Mouse (Mus musculus): Measurements from ENCODE around the gene Pagr1a. TPM values are rescaled to one million over a fixed set of nuclear protein-coding genes. Genes with fewer than 3 reads are reported as not detected.

Gene Pagr1a
- polyA plus RNA-seq, 1 experiment from 2014 or later, result 45.6 TPM

DNA sequence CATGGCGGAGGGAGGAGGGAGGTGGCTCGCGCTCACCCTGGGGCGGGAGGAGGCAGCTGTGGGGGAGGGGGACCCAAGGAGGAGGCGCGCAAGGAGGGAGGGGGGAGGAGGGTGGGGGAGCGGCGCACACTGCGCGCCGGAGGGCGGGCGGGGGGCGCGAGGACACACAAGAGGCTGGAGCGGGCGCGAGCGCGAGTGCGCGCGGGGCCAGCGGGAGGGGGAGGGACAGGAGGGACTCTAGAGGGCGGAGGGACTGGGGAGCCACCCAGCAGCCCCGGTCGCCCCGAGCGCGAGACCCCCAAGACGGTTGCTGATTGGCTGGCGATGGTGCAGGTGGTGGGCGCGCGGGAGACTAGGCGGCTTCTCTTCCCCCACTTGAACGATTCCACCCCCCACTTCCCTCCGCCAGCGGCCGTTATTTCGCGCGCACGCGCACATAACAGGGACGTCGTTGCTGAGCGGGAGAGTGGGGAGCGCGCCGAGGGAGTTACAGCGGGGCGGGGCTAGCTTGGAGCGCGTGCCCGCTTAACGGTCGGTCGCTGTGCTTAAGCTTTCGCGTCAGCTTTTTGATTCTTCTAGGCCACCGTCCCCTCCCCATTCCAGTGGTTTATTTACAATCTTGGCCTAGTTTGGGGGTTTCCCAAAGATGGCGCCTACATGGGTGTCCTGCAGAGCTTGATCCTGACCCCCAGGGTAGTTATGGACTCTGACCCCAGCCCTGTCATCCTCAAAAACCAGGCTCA lies 10.0 kb upstream of the Pagr1a start, which contains the start of gene Maz:
Gene Maz (minus strand): TSS at position 54 of the 743 bp plus-strand sequence.
- ATAC-seq (replicated peaks; ENCODE audit: low FRiP score) (peak; percentile 83), DNase-seq (ENCODE audit: low spot score) (peak; percentile 99)
- peak within 1 kb of the TSS; percentile 99 for H3K4me2 ChIP-seq
- H3K9me3 ChIP-seq (ENCODE audit: control insufficient read depth, low read length), result no peaks in the 10 kb centered on the region
- no peaks in the 10 kb centered on the region for H3K27me3 ChIP-seq (replicated peaks; ENCODE audit: control insufficient read depth, insufficient read depth, low read length)
- H3K36me3 ChIP-seq (ENCODE audit: control insufficient read depth, insufficient read depth, low read length), result peaks cover 56% of the 10 kb centered on the region
- H3K9ac ChIP-seq (ENCODE audit: low read depth, low read length), result peak within 1 kb of the TSS; percentile 100
- H3K27ac ChIP-seq (ENCODE audit: low read depth, low read length), result peak within 1 kb of the TSS; percentile 100
- WGBS, result under 1% methylated on average over 39 of the region's 63 CpGs
- H3K4me1 ChIP-seq (replicated peaks; ENCODE audit: control insufficient read depth, insufficient read depth, low read length), result peaks cover 43% of the 10 kb centered on the region
- peak within 1 kb of the TSS; percentile 99 for H3K4me3 ChIP-seq (ENCODE audit: low read depth, low read length)

DNA sequence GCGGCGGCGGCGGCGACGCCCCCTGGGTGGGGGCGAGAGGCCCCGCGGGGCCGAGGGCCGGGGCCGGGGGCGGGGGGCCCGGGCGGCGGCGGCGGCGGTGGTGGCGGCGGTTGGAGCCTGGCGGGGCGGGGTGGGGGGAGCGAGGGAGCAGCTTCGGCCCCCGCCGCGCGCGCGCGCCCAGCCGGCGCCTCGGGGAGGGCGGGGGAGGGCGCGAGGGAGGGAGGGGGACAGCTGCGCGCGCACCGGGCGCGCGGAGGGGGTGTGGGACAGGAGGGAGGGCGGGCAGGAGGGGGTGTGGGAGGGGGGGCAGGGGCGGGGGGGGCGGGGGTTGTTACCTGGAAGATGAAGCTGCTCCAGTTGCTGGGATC lies 9.4 kb upstream of the Pagr1a start:
- Histone ChIP-seq H3K9me3 (ENCODE audit: control insufficient read depth, low read length) (no peaks in the 10 kb centered on the region), H3K4me2 (peak overlapping the region; percentile 99), H3K27ac (ENCODE audit: low read depth, low read length) (peak overlapping the region; percentile 100), H3K9ac (ENCODE audit: low read depth, low read length) (peak overlapping the region; percentile 100), H3K4me3 (ENCODE audit: low read depth, low read length) (peak overlapping the region; percentile 99), H3K36me3 (ENCODE audit: control insufficient read depth, insufficient read depth, low read length) (peaks cover 52% of the 10 kb centered on the region), H3K4me1 (replicated peaks; ENCODE audit: control insufficient read depth, insufficient read depth, low read length) (peaks cover 47% of the 10 kb centered on the region), H3K27me3 (replicated peaks; ENCODE audit: control insufficient read depth, insufficient read depth, low read length) (no peaks in the 10 kb centered on the region)
- peak; percentile 77 for DNase-seq (ENCODE audit: low spot score)
- no peak; the same call in 1 of the 2 replicates for ATAC-seq (replicated peaks; ENCODE audit: low FRiP score)
- WGBS, result no CpG with 5 or more reads among the region's 48 CpGs

GRCm38 (mm10) chr7:127026161-127026600 lies 9.0 kb upstream of the Pagr1a start:
- Histone ChIP-seq H3K4me2 (peak overlapping the region; percentile 99), H3K4me1 (replicated peaks; ENCODE audit: control insufficient read depth, insufficient read depth, low read length) (peaks cover 47% of the 10 kb centered on the region), H3K27ac (ENCODE audit: low read depth, low read length) (peak overlapping the region; percentile 100), H3K9me3 (ENCODE audit: control insufficient read depth, low read length) (no peaks in the 10 kb centered on the region), H3K27me3 (replicated peaks; ENCODE audit: control insufficient read depth, insufficient read depth, low read length) (no peaks in the 10 kb centered on the region), H3K36me3 (ENCODE audit: control insufficient read depth, insufficient read depth, low read length) (peaks cover 48% of the 10 kb centered on the region), H3K9ac (ENCODE audit: low read depth, low read length) (peak overlapping the region; percentile 100), H3K4me3 (ENCODE audit: low read depth, low read length) (peak overlapping the region; percentile 99)
- WGBS, result under 1% methylated on average over 32 of the region's 48 CpGs
- ATAC-seq (replicated peaks; ENCODE audit: low FRiP score) (peak; percentile 46), DNase-seq (ENCODE audit: low spot score) (peak; percentile 85)

DNA sequence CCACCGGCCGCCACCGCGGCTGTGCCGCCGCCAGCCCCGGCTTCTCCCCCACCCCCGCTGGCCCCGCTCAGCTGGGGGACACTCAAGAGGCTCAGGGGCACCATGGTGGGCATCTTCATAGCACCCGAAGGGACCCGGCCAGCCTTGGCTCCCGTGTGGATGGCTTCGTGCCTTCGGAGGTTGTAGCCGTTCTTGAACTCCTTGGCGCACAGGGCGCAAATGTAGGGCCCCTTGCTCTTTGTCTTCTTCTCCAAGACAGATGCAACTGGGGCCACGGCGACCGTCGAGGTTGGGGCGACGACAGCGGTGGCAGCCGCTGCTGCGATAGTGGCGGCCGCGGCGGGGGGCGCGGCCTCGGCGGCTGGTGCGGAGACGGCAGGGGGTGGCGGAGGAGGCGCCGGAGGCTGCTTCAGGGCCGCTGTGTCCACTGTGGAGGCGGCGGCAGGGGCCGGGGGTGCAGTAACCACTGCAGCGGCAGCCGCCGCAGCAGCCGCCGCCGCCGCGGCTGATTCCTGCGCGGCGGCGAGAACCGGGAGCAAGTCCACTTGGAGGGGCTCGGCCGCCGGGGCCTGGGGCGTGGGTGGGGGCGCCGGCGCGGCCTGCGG lies 8.5 kb upstream of the Pagr1a start:
- peak overlapping the region; percentile 100 for H3K27ac ChIP-seq (ENCODE audit: low read depth, low read length)
- H3K27me3 ChIP-seq (replicated peaks; ENCODE audit: control insufficient read depth, insufficient read depth, low read length), result no peaks in the 10 kb centered on the region
- peak overlapping the region; percentile 100 for H3K9ac ChIP-seq (ENCODE audit: low read depth, low read length)
- peak overlapping the region; percentile 99 for H3K4me2 ChIP-seq
- no peak for DNase-seq (ENCODE audit: low spot score)
- peak overlapping the region; percentile 99 for H3K4me3 ChIP-seq (ENCODE audit: low read depth, low read length)
- WGBS, result under 1% methylated on average over 65 of the region's 65 CpGs
- no peaks in the 10 kb centered on the region for H3K9me3 ChIP-seq (ENCODE audit: control insufficient read depth, low read length)
- peaks cover 43% of the 10 kb centered on the region for H3K36me3 ChIP-seq (ENCODE audit: control insufficient read depth, insufficient read depth, low read length)
- no peak for ATAC-seq (replicated peaks; ENCODE audit: low FRiP score)
- H3K4me1 ChIP-seq (replicated peaks; ENCODE audit: control insufficient read depth, insufficient read depth, low read length), result peaks cover 48% of the 10 kb centered on the region

GRCm38 (mm10) chr7:127024755-127025555 lies 7.8 kb upstream of the Pagr1a start:
- H3K9me3 ChIP-seq (ENCODE audit: control insufficient read depth, low read length), result no peaks in the 10 kb centered on the region
- H3K4me2 ChIP-seq, result peak overlapping the region; percentile 99
- peaks cover 43% of the 10 kb centered on the region for H3K36me3 ChIP-seq (ENCODE audit: control insufficient read depth, insufficient read depth, low read length)
- H3K27me3 ChIP-seq (replicated peaks; ENCODE audit: control insufficient read depth, insufficient read depth, low read length), result no peaks in the 10 kb centered on the region
- peaks cover 54% of the 10 kb centered on the region for H3K4me1 ChIP-seq (replicated peaks; ENCODE audit: control insufficient read depth, insufficient read depth, low read length)
- peak overlapping the region; percentile 100 for H3K27ac ChIP-seq (ENCODE audit: low read depth, low read length)
- H3K9ac ChIP-seq (ENCODE audit: low read depth, low read length), result peak overlapping the region; percentile 100
- under 1% methylated on average over 30 of the region's 30 CpGs for WGBS
- H3K4me3 ChIP-seq (ENCODE audit: low read depth, low read length), result peak overlapping the region; percentile 99
- ATAC-seq (replicated peaks; ENCODE audit: low FRiP score) (peak; percentile 42), DNase-seq (ENCODE audit: low spot score) (peak; percentile 80)

DNA sequence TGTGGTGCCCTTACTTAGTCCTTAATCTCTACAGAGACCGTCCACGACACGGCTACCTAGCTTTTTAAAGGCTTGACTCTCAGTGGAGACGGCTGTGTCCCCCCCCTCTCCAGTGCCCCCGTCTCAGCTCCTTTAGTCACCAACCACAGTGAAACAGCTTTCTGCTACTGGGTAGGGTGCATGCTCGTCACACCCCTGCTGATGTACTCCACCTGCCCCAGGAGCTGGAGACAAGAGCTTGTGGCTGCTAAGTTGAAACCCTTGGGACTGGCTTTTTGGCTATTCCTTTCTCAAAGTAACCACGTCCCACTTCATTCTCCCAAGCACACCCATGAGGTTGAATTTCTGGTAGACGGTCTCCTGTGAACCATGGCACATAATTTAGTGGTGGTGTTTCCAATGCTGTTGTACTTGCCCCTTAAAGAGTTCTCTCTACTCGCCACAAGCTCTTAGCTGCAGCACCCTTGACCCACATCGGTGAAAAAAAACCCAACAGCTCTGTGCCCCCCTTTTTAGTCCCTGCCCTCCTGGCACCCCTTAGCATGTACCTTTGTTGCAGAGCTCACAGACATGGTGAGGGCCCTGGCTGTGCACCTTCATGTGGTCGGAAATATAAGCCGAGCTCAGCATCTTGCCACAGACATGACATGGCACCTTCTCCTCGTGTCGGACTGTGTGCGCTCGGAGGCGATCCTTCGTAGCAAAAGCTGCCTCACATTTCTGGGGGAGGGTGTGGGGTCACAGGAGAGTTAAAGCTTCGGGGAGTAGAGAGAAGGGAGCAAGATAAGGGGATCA lies 6.9 kb upstream of the Pagr1a start:
- peak overlapping the region; percentile 99 for H3K4me3 ChIP-seq (ENCODE audit: low read depth, low read length)
- H3K27ac ChIP-seq (ENCODE audit: low read depth, low read length), result peak overlapping the region; percentile 100
- 25% methylated on average over 19 of the region's 19 CpGs for WGBS
- peaks cover 60% of the 10 kb centered on the region for H3K4me1 ChIP-seq (replicated peaks; ENCODE audit: control insufficient read depth, insufficient read depth, low read length)
- ATAC-seq (replicated peaks; ENCODE audit: low FRiP score), result no peak
- H3K9me3 ChIP-seq (ENCODE audit: control insufficient read depth, low read length), result no peaks in the 10 kb centered on the region
- H3K36me3 ChIP-seq (ENCODE audit: control insufficient read depth, insufficient read depth, low read length), result peaks cover 39% of the 10 kb centered on the region
- H3K4me2 ChIP-seq, result peak overlapping the region; percentile 99
- no peak for DNase-seq (ENCODE audit: low spot score)
- peak overlapping the region; percentile 100 for H3K9ac ChIP-seq (ENCODE audit: low read depth, low read length)
- no peaks in the 10 kb centered on the region for H3K27me3 ChIP-seq (replicated peaks; ENCODE audit: control insufficient read depth, insufficient read depth, low read length)

GRCm38 (mm10) chr7:127023272-127023691 lies 6.1 kb upstream of the Pagr1a start:
- 83% methylated on average over 13 of the region's 13 CpGs for WGBS
- peak overlapping the region; percentile 99 for H3K4me3 ChIP-seq (ENCODE audit: low read depth, low read length)
- peak overlapping the region; percentile 99 for H3K4me2 ChIP-seq
- peak overlapping the region; percentile 38 for H3K27ac ChIP-seq (ENCODE audit: low read depth, low read length)
- H3K9me3 ChIP-seq (ENCODE audit: control insufficient read depth, low read length), result no peaks in the 10 kb centered on the region
- DNase-seq (ENCODE audit: low spot score) (no peak), ATAC-seq (replicated peaks; ENCODE audit: low FRiP score) (no peak)
- peaks cover 59% of the 10 kb centered on the region for H3K4me1 ChIP-seq (replicated peaks; ENCODE audit: control insufficient read depth, insufficient read depth, low read length)
- peaks cover 35% of the 10 kb centered on the region for H3K36me3 ChIP-seq (ENCODE audit: control insufficient read depth, insufficient read depth, low read length)
- no peaks in the 10 kb centered on the region for H3K27me3 ChIP-seq (replicated peaks; ENCODE audit: control insufficient read depth, insufficient read depth, low read length)
- H3K9ac ChIP-seq (ENCODE audit: low read depth, low read length), result peak overlapping the region; percentile 100

All from liver, embryonic 11.5 days (tissue).